Mouse (Mus musculus): ENCODE data around the gene Sh2d1b1. TPM values are rescaled to one million over a fixed set of nuclear protein-coding genes. Genes with fewer than 3 reads are reported as not detected.
A peak's percentile ranks its signal among the peaks of the same experiment; 100 is the strongest.

Gene Sh2d1b1
- total and polyA plus RNA-seq, 2 experiments from 2014 or later = not detected

- Histone ChIP-seq H3K4me3 (ENCODE audit: low read depth, low read length) (no peak overlapping the region), H3K9me3 (ENCODE audit: low read length) (no peaks in the 10 kb centered on the region), H3K36me3 (ENCODE audit: insufficient read depth) (no peaks in the 10 kb centered on the region), H3K27ac (ENCODE audit: low read depth, low read length) (no peak overlapping the region), H3K27me3 (ENCODE audit: insufficient read depth, low read length) (no peaks in the 10 kb centered on the region), H3K4me2 (ENCODE audit: low read depth) (no peak overlapping the region), H3K9ac (no peak overlapping the region), H3K4me1 (ENCODE audit: insufficient read depth) (no peaks in the 10 kb centered on the region)
- no peak for ATAC-seq
- DNase-seq = no peak
- TF ChIP-seq CTCF (IDR thresholded peaks at IDR 0.05; ENCODE audit: low read depth) = no peak
Observed at GRCm38 (mm10) chr1:170273252-170273651, 3.9 kb upstream of the Sh2d1b1 start.

GRCm38 (mm10) chr1:170282415-170283129 lies 5.5 kb downstream of the Sh2d1b1 start:
- 81% methylated on average over 4 of the region's 4 CpGs for WGBS
- Histone ChIP-seq H3K36me3 (ENCODE audit: insufficient read depth) (no peaks in the 10 kb centered on the region), H3K4me3 (ENCODE audit: low read depth, low read length) (no peak overlapping the region), H3K4me1 (ENCODE audit: insufficient read depth) (no peaks in the 10 kb centered on the region), H3K27me3 (ENCODE audit: insufficient read depth, low read length) (no peaks in the 10 kb centered on the region), H3K27ac (ENCODE audit: low read depth, low read length) (no peak overlapping the region), H3K4me2 (ENCODE audit: low read depth) (no peak overlapping the region), H3K9ac (no peak overlapping the region), H3K9me3 (ENCODE audit: low read length) (no peaks in the 10 kb centered on the region)
- ATAC-seq (no peak), DNase-seq (no peak)
- TF ChIP-seq CTCF (IDR thresholded peaks at IDR 0.05; ENCODE audit: low read depth) = no peak

DNA sequence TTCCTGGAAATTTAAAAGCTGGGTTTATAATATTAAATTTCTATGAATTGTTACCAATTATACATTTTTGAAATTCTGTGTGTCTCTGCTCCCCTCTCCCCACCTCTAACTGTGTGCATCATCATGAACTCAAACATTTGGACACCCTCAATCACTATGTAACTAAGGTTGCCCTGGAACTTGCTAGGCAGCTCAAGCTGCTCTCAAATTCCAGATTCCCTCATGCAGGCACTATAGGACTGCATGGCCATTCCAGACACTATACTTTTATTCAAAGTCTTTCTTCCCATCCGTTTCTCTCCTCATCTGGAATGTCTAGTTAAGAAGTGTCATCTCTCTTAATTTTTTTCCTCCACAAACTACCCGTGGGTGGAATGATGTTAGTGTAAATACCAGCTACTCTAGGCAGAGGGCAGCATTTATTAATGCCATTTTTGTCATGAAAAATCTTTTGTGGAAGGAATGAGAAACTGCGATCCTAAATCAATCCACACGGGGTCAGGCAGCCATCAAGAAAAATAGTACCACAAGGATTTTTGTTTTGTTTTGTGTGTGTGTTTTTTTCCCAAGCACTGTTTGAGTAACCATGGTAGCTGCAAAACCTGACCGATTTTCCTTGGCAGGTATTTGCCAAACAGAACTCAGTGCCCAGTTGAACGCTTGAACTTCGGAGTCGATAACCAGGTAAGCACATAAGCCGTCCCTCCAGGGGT lies 15.3 kb downstream of the Sh2d1b1 start:
- Histone ChIP-seq H3K9me3 (ENCODE audit: low read length) (no peaks in the 10 kb centered on the region), H3K4me3 (ENCODE audit: low read depth, low read length) (no peak overlapping the region), H3K36me3 (ENCODE audit: insufficient read depth) (no peaks in the 10 kb centered on the region), H3K27me3 (ENCODE audit: insufficient read depth, low read length) (no peaks in the 10 kb centered on the region), H3K27ac (ENCODE audit: low read depth, low read length) (no peak overlapping the region), H3K4me1 (ENCODE audit: insufficient read depth) (no peaks in the 10 kb centered on the region), H3K4me2 (ENCODE audit: low read depth) (0 out of 2 replicates have a peak overlapping the region, but pooled peaks have one; percentile 25), H3K9ac (no peak overlapping the region)
- peak; percentile 87 for DNase-seq
- 21% methylated on average over 9 of the region's 9 CpGs for WGBS
- peak; percentile 95 for TF ChIP-seq CTCF (IDR thresholded peaks at IDR 0.05; ENCODE audit: low read depth)
- peak; percentile 84 for ATAC-seq

DNA sequence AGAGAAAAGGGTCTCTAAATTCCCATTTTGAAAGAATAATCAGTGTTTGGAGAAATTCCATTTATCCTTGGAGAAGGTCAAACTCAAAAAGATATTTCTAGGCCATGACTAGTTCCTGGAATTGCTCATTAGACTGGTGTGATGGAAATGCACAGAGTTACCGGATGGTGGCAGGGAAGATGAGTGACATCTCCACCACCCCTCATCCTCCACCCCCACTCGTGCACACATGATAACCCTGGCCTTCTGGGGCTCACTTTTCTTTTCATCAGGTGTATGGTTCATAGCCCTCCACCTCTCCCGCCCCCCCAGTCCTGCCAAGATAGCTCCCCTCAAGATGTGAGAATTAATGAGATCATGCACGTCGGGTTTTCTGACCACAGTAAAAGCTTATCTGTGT lies 16.1 kb downstream of the Sh2d1b1 start:
- no peak for ATAC-seq
- Histone ChIP-seq H3K4me2 (ENCODE audit: low read depth) (no peak overlapping the region), H3K4me1 (ENCODE audit: insufficient read depth) (no peaks in the 10 kb centered on the region), H3K36me3 (ENCODE audit: insufficient read depth) (no peaks in the 10 kb centered on the region), H3K9me3 (ENCODE audit: low read length) (no peaks in the 10 kb centered on the region), H3K4me3 (ENCODE audit: low read depth, low read length) (no peak overlapping the region), H3K9ac (no peak overlapping the region), H3K27me3 (ENCODE audit: insufficient read depth, low read length) (no peaks in the 10 kb centered on the region), H3K27ac (ENCODE audit: low read depth, low read length) (no peak overlapping the region)
- DNase-seq = no peak
- TF ChIP-seq CTCF (IDR thresholded peaks at IDR 0.05; ENCODE audit: low read depth) = no peak
- 73% methylated on average over 5 of the region's 5 CpGs for WGBS

- no peaks in the 10 kb centered on the region for H3K4me1 ChIP-seq (ENCODE audit: insufficient read depth)
- H3K4me2 ChIP-seq (ENCODE audit: low read depth) = no peak overlapping the region
- DNase-seq (no peak), ATAC-seq (no peak)
- H3K27me3 ChIP-seq (ENCODE audit: insufficient read depth, low read length) = no peaks in the 10 kb centered on the region
- H3K4me3 ChIP-seq (ENCODE audit: low read depth, low read length) = no peak overlapping the region
- no peaks in the 10 kb centered on the region for H3K36me3 ChIP-seq (ENCODE audit: insufficient read depth)
- H3K9ac ChIP-seq = no peak overlapping the region
- no peak overlapping the region for H3K27ac ChIP-seq (ENCODE audit: low read depth, low read length)
- no peaks in the 10 kb centered on the region for H3K9me3 ChIP-seq (ENCODE audit: low read length)
- no peak for TF ChIP-seq CTCF (IDR thresholded peaks at IDR 0.05; ENCODE audit: low read depth)
- 63% methylated on average over 15 of the region's 15 CpGs for WGBS
Observed at GRCm38 (mm10) chr1:170294786-170295570, 17.9 kb downstream of the Sh2d1b1 start.

GRCm38 (mm10) chr1:170299496-170299895 lies 22.4 kb downstream of the Sh2d1b1 start:
- Histone ChIP-seq H3K27me3 (ENCODE audit: insufficient read depth, low read length) (no peaks in the 10 kb centered on the region), H3K4me3 (ENCODE audit: low read depth, low read length) (no peak overlapping the region), H3K4me2 (ENCODE audit: low read depth) (no peak overlapping the region), H3K36me3 (ENCODE audit: insufficient read depth) (no peaks in the 10 kb centered on the region), H3K9ac (no peak overlapping the region), H3K9me3 (ENCODE audit: low read length) (no peaks in the 10 kb centered on the region), H3K4me1 (ENCODE audit: insufficient read depth) (no peaks in the 10 kb centered on the region), H3K27ac (ENCODE audit: low read depth, low read length) (no peak overlapping the region)
- ATAC-seq (no peak), DNase-seq (no peak)
- no peak for TF ChIP-seq CTCF (IDR thresholded peaks at IDR 0.05; ENCODE audit: low read depth)
- WGBS = 86% methylated on average over 4 of the region's 4 CpGs

- H3K4me3 ChIP-seq (ENCODE audit: low read depth, low read length) = no peak overlapping the region
- no peaks in the 10 kb centered on the region for H3K4me1 ChIP-seq (ENCODE audit: insufficient read depth)
- 93% methylated on average over 9 of the region's 9 CpGs for WGBS
- H3K9me3 ChIP-seq (ENCODE audit: low read length) = no peaks in the 10 kb centered on the region
- no peak for DNase-seq
- no peaks in the 10 kb centered on the region for H3K27me3 ChIP-seq (ENCODE audit: insufficient read depth, low read length)
- ATAC-seq = no peak
- no peak for TF ChIP-seq CTCF (IDR thresholded peaks at IDR 0.05; ENCODE audit: low read depth)
- no peak overlapping the region for H3K27ac ChIP-seq (ENCODE audit: low read depth, low read length)
- no peak overlapping the region for H3K9ac ChIP-seq
- H3K4me2 ChIP-seq (ENCODE audit: low read depth) = no peak overlapping the region
- H3K36me3 ChIP-seq (ENCODE audit: insufficient read depth) = no peaks in the 10 kb centered on the region
Observed at GRCm38 (mm10) chr1:170301686-170302085, 24.6 kb downstream of the Sh2d1b1 start.

Measured in forebrain, postnatal 0 days (tissue).